Mouse (Mus musculus): ENCODE measurements around the gene Rrm2.
"Not testable (repeated sequence)": the region's sequence is repeated elsewhere in the genome, so short reads cannot be mapped to it uniquely, and the experiment has no call there.

Gene Rrm2

GRCm38 (mm10) chr12:24707954-24708823 lies at the start of gene Rrm2:
Gene Rrm2, plus strand, starts transcription at chr12:24708241.
- peak; percentile 93 for DNase-seq

- DNase-seq: peak; percentile 75
Measured at GRCm38 (mm10) chr12:24658998-24659397, 49.0 kb upstream of the Rrm2 start.

- no peak for DNase-seq
Measured at GRCm38 (mm10) chr12:24659923-24660322, 48.1 kb upstream of the Rrm2 start.

GRCm38 (mm10) chr12:24661100-24661499 lies 46.9 kb upstream of the Rrm2 start:
- DNase-seq: peak; percentile 79

- DNase-seq: no peak
Measured at GRCm38 (mm10) chr12:24662131-24662530, 45.9 kb upstream of the Rrm2 start.

GRCm38 (mm10) chr12:24680096-24680491 lies 27.9 kb upstream of the Rrm2 start:
- DNase-seq: peak; percentile 60

GRCm38 (mm10) chr12:24680492-24681285 lies 27.4 kb upstream of the Rrm2 start:
- no peak for DNase-seq

- peak; percentile 88 for DNase-seq
Measured at GRCm38 (mm10) chr12:24681286-24682023, 26.6 kb upstream of the Rrm2 start, which contains the start of gene Cys1. Gene Cys1, minus strand, starts transcription at chr12:24681813.

- DNase-seq: peak; percentile 94
Measured at GRCm38 (mm10) chr12:24682563-24682962, 25.5 kb upstream of the Rrm2 start.

GRCm38 (mm10) chr12:24683461-24683860 lies 24.6 kb upstream of the Rrm2 start:
- DNase-seq: peak; percentile 79

- DNase-seq: peak; percentile 93
Measured at GRCm38 (mm10) chr12:24686038-24686695, 21.9 kb upstream of the Rrm2 start.

GRCm38 (mm10) chr12:24686696-24687346 lies 21.2 kb upstream of the Rrm2 start:
- peak; percentile 59 for DNase-seq

GRCm38 (mm10) chr12:24690351-24690750 lies 17.7 kb upstream of the Rrm2 start:
- peak; percentile 77 for DNase-seq

- DNase-seq: peak; percentile 94
Measured at GRCm38 (mm10) chr12:24696500-24697483, 11.2 kb upstream of the Rrm2 start.

GRCm38 (mm10) chr12:24697484-24698204 lies 10.4 kb upstream of the Rrm2 start:
- peak; percentile 58 for DNase-seq

GRCm38 (mm10) chr12:24698514-24698913 lies 9.5 kb upstream of the Rrm2 start:
- DNase-seq: no peak

- no peak for DNase-seq
Measured at GRCm38 (mm10) chr12:24699578-24699977, 8.5 kb upstream of the Rrm2 start.

GRCm38 (mm10) chr12:24701621-24702020 lies 6.4 kb upstream of the Rrm2 start:
- DNase-seq: not testable (repeated sequence)

GRCm38 (mm10) chr12:24703013-24703412 lies 5.0 kb upstream of the Rrm2 start:
- no peak for DNase-seq

All from kidney, adult 9 months (tissue).